Mouse (Mus musculus) cerebellum, adult 8-10 months (tissue): ENCODE data around the gene Gch1.

Source experiments
- DNase-seq: peaks from one replicate; pipeline ENCODE4 v3.0.0; 2022

Gch1 gene

DNA sequence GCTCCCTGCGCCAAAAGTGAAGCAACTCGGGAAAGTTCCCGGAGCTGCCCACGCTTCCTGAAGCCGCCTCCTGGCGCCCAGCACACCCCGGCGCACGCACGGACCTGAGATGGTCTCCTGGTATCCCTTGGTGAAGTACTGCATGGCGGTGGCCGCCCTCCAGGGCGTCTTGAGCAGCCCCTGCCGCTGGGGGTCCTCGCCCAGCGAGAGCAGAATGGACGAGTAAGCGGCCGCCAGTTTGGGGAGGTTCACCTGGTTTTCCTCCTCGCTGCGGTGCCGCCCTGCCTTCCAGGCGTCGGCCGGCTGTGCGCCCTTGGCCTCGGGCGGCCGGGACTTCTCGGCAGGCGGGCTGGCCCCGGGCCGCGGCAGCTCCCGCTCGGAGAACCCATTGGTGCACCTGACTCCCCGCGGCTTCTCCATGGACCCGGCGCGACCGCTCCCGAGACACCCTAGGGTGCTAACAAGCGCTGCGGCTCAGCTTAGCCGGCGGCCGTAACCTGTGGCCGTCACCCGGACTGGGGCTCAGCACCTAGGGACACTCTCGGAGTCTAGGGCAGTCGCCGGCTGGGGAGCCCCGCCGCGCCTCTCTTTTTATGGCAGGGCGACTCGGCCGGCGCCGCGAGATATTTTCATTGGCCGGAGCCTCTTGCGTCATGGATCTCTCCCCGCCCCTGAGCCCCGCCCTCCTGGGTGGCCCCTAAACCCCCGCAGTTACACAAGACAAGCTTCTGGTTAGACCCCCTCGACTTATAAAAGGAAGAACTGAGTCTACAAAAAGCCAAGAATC is at the start of gene Gch1:
Gene Gch1 (minus strand): TSS at position 566 of the 787 bp plus-strand sequence.
- DNase-seq, result peak; percentile 18

- no peak for DNase-seq
These were observed 48.1 kb upstream of the Gch1 start for GRCm38 (mm10) chr14:47237286-47237685.

DNA sequence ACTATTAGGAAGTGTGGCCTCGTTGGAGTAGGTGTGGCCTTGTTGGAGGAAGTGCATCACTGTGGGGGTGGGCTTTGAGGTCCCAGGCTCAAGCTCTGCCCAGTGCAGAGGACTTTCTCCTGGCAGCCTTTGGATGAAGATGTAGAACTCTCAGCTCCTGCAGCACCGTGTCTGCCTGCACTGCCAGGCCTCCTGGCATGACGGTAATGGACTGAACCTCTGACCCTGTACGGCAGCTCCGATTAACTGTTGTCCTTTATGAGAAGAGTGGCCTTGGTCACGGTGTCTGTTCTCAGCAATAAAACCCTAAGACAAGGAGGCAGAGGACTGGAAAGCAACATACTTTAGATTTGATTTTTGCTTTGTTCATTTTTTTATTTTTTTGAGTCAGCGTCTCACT is 47.3 kb upstream of the Gch1 start:
- no peak for DNase-seq

DNA sequence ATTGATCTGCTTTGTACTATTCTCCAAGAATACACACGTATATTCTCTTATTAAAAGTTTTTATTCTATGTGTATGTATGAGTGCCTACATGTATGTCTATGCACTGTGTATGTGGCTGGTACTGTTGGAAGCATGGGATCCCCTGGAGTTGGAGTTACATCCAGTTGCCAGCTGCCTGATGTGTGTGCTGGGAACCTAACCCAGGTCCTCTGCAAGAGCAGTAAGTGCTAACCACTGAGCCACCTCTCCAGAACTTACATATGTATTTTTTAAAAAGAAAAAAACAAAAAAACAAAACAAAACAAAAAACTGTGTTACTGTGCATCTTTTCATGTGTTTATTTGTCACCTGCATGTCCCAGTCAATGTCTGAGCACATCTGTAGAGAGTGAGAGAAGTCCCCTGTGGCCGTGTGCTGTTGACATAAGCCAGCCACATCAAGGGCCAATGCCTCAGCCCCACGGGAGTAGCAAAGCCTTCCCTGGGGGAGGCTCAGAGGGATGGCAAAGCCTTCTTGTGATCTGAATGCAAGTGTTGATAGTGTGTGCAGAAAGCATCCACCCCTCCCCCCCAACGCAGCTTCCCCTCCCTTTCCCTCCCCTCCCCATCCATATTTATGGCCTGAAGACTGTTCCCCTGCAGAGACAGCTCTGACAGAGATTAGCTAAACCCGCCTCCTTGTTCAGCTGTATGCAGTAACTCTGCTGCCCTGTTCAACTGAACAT is 45.5 kb upstream of the Gch1 start:
- DNase-seq, result no peak

GRCm38 (mm10) chr14:47234032-47234431 is 44.8 kb upstream of the Gch1 start:
- no peak for DNase-seq

GRCm38 (mm10) chr14:47233602-47234001 is 44.4 kb upstream of the Gch1 start:
- no peak for DNase-seq

GRCm38 (mm10) chr14:47229796-47230376 is 40.7 kb upstream of the Gch1 start:
- no peak for DNase-seq

DNA sequence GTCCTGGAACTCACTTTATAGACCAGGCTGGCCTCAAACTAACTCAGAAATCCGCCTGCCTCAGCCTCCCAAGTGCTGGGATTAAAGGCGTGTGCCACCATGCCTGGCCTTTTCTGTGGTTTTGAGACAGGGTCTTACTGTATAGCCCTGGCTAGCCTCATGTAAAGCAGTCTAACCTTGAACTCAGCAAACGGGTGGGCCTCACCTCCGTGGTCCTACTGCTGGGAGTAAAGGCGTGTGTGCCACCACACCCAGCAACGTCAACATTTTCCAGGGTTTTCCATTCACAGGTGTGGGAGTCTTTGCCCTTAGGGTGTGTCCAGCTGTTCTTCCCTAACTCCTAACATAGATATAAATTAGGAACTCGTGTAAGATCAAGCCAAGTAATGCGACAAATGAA is 36.7 kb upstream of the Gch1 start:
- DNase-seq, result no peak

- no peak for DNase-seq
These were observed 35.5 kb upstream of the Gch1 start for GRCm38 (mm10) chr14:47224476-47225325.

- no peak for DNase-seq
These were observed 33.6 kb upstream of the Gch1 start for GRCm38 (mm10) chr14:47222631-47223450.

DNA sequence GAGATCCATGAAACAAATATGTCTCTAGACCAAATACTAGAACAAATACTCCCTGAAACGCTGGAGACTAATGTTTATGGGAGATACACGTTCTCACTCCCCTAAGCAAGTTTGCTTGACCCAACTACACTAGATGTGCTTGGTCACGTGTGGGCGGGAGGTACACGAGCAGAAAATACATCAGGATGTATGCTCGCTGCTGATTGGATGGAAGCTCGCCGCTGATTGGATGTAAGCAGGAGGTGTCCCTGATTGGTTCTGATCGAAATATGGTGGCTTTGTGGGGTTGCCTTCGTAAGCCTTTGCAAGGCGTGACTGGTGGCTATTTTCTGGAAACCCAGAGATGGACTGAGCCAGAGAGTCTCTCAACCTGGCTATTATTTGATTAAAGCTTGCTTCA is 32.4 kb upstream of the Gch1 start:
- no peak for DNase-seq

DNA sequence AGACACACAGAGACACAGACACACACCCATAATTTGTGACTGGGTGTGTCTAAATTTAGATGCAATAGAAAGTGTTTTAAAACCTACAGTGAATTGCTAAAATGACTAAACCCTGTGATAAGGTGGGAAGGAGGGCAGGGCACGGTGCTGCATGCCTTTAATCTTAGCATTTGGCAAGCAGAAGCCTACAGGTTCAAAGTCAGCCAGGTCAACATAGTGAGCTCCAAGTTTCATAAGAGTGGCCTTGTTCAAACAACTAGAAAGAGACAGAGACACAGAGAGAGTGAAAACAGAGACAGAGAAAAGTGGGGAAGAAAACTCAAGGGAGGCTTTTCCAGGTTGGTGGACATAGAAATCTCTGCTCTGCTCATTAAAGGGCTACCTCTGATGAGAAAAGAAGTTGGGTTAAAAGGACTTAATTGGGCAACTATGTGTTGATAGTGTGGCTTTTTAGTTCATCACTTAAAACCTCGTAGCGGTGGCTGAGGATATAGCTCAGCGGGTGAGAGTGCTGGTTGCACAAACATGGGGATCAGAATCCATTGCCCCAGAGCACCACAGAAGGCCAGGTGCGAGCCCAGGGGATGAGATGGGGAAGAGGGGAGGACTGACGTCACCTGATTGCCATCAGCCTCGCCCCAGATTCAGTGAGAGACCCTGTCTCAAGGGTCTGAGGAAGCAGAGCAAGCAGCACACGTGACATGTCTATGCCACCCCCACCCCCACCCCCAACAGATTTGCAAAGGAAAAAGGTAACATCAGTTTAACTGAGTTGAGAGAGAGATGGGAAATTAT is 31.2 kb upstream of the Gch1 start:
- DNase-seq, result no peak

DNA sequence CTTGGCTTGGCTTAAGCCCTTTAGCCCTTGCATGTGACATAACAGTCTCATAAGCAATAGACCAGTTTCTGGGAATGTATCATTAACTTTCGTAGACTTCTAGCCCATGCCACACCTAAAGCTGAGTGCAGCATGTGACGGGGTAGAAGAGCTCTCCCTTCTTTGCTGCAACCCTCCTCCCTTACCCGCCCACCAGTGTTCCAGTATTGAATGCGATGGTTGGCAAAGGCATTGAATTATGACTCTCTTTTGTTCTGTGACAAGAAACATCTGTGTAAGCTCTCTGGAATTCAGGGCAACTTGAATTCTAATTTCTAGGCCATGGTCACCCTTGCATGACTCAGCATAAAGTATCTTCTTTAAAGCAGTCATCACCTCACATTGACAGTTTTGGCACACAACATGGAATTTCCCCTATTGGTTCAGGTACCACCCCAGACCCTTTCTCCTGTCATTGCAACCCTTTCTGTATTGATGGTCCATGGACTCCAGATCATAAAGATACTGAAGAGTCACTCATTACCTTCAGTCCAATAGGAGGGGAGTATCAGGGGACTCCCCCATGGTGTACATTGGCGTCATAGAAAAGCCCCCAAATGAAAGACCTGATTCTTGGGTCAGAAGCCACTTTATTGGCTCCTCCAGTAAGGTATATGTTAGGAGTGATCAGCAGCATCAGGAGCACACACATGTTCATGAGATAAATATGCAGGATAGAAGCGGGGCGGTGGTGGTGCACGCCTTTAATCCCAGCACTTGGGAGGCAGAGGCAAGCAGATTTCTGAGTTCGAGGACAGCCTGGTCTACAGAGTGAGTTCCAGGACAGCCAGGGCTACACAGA is 29.8 kb upstream of the Gch1 start:
- no peak for DNase-seq

DNA sequence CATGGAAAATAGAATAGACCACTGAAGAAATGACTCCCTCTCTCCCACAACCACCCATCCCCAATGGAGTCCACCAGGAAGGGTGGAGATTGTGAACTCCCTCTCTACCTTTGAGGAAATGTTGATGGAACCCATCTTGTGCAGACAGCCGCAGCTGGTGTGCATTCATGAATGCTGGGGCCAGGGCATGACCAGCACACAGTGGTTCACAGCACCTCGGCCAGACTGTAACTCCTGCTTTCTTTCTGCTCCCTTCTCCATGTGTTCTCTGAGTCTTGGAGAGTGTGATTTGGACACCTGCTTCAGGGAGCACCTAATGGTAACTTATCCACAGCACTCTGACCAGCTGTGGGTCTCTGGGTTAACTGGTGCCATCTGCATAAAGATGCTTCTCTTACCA is 27.3 kb upstream of the Gch1 start:
- DNase-seq, result no peak

DNA sequence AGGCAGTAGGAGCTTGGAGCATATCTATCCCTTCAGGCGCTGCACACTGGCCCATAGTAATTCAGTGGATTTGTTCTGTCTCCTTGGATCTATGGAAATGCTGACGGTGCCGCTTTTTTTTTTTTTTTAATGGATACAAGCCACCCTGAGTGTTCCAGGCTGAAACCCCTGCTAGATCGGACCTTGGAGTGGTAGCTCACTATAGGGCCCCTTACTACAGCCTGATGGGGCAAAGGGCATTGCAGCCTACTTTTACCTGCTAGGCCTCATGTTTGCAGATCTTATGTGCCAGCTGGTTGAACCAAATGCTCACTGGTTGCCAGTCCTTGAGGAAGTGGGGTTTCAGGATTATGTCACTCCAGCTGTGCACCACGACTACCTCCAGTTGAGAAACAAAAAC is 25.2 kb upstream of the Gch1 start:
- DNase-seq, result no peak

DNA sequence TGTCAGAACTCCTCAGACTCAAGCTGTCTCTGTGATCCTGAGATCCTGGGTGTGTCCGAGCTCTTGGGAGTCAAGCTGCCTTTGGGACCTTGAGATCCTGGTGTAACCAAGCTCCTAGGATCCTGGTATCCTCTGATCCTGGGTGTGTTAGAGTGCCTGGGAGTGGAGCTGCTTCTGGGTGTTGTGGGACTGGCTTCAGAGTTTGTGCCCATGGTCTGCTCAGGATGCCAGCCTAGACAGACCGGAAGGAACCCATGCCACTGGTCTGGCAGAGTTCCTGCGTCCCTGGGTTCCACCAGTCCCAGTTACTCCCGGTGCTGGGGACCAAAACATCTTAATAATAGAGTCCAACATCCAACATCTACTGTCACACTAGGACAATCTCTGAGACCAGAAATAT is 24.1 kb upstream of the Gch1 start:
- no peak for DNase-seq

GRCm38 (mm10) chr14:47209669-47210164 is 20.5 kb upstream of the Gch1 start:
- DNase-seq, result no peak

DNA sequence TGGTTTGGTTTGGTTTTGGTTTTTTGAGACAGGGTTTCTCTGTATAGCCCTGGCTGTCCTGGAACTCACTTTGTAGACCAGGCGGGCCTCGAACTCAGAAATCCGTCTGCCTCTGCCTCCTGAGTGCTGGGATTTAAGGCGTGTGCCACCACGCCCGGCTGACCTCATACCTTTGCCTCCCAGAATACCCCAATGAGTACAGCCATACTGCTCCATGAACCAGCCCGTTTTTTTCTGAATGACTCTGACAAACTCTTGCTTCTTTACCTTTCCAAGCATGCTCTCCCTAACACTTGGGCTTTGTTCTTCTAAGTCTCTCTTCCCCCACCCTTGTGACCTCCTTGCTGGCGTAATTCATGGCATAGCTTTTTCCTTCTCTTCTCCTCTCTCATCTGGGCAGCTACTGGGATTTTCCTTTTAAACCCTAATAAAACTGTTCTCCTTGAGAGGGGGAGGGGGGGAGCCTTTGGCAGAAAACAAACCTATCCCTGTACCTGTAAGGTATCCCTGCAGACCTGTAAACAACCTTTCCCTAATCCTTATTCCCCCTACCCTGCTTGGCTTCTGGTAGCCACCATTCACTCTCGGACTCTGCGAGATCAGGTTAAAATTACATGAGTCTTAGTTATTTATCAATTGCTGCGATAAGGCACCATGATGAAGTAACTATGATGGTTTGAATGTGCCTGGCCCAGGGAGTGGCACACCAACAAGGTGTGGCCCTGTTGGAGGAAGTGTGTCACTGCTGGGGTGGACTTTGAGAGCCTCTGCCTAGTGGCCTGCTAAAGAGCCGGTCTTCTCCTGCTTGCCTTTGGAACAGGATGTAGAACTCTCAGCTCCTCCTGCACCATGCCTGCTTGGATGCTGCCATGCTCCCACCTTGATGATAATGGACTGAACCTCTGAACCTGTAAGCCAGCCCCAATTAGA is 19.6 kb upstream of the Gch1 start:
- no peak for DNase-seq

- DNase-seq, result no peak
These were observed 17.4 kb upstream of the Gch1 start for GRCm38 (mm10) chr14:47206601-47207000.
